Mouse (Mus musculus) 3134 (cell line): ENCODE measurements around the gene Dtx3l.

Source experiments
- DNase-seq: peaks from one replicate; pipeline ENCODE4 v3.0.0-alpha.2; 2011; ENCODE audit warnings: low spot score; ENCODE audit not compliant: insufficient read length; ENCODE audit errors: extremely low read depth

Gene Dtx3l

DNA sequence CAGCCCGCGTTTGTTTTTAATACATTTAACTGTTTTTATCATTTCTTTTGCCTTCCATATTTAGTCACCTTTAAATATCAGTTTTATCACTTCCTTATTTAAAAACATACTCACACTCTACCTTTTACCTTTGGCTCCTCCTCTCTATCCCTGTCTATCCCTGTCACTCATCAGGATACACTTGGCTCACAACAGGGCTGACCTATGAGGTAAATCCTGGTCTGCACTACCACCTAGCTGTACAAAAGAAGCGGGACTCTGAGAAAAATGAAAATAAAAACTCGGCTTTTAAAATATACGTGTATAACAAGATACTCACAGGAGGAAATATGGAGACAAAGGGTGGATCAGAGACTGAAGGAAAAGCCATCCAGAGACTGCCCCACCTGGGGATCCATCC is 50.0 kb downstream of the Dtx3l start:
- DNase-seq = no peak

DNA sequence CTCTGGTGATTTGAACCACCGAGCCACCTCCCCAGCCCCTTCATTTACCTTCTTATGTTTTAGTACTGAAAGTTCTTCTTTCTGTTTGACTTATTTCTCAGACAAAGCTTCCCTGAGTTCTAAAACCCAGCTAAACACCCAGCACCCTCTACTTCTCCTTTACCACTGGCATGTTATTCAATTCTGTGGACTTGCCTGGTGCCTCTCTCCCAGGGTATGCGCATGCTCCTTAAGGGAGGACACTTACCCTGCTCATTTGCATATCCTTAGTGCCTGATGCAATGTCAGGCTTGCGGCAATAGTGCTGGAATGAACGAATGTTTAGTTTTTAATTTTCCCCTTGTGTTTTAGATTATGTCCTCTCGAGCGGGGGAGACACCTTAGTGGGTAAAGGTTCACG is 50.8 kb downstream of the Dtx3l start:
- no peak for DNase-seq
